10 mouse cellular contexts compared by ENCODE assay signal in genomic region chr11:61220156-61220881, GRCm38 (mm10). TPM values are rescaled to one million over a fixed set of nuclear protein-coding genes. Genes with fewer than 3 reads are reported as not detected.
A peak's percentile ranks its signal among the peaks of the same experiment; 100 is the strongest.
DNase-seq lines count a peak whose midpoint lies in the region; ATAC-seq and TF ChIP-seq lines count a peak whose summit lies in the region.
"Had no signal": no experiment of that assay in that cellular context is flagged by ENCODE, and none has a peak within 500 bp of the region (broad histone marks: within the 10 kb centered on the region; RNA-seq: fewer than 3 reads in every experiment).

No protein-coding gene starts in this region.

- H3K27ac ChIP-seq in kidney, adult 2 months (ENCODE audit: insufficient read depth, low read depth, low read length): no peak overlapping the region
- no peak overlapping the region for H3K27ac ChIP-seq in midbrain, embryonic 13.5 days

- H3K4me3 ChIP-seq in kidney, adult 2 months (ENCODE audit: insufficient read depth, low read depth, low read length): no peak overlapping the region
- no peak overlapping the region for H3K4me3 ChIP-seq in midbrain, embryonic 13.5 days (replicated peaks)

- 0 out of 2 replicates have a peak, but pooled peaks have one; percentile 13 for TF ChIP-seq CTCF in kidney, adult 2 months (conservative IDR thresholded peaks at IDR 0.05; ENCODE audit: insufficient read depth, insufficient read length, low read depth, low read length)

- no peak for ATAC-seq in midbrain, embryonic 13.5 days

- TF ChIP-seq POLR2A in kidney, adult 2 months (IDR thresholded peaks at IDR 0.05; ENCODE audit: low read depth, low read length): no peak

- DNase-seq in kidney, adult 2 months: no peak
- DNase-seq in kidney, adult 9 months: no peak
- peak; percentile 21 for DNase-seq in urinary bladder, postnatal 14 days (ENCODE audit: low spot score)
- DNase-seq in urinary bladder, adult 2 months (ENCODE audit: low spot score): no peak
- DNase-seq in cerebellum, adult 18-20 months: peak; percentile 47 to 65
- no peak for DNase-seq in thymus, postnatal 10 days (ENCODE audit: low spot score in 2 of 2)
- DNase-seq: adrenal gland, postnatal 10 days; kidney, postnatal 4 days had no signal

- 66% methylated on average over 9 of the region's 9 CpGs for WGBS in kidney, adult 2 months
- 73% methylated on average over 9 of the region's 9 CpGs for WGBS in midbrain, embryonic 13.5 days

- H3K9me3 ChIP-seq in midbrain, embryonic 13.5 days: no peaks in the 10 kb centered on the region

- H3K4me2 ChIP-seq in midbrain, embryonic 13.5 days (replicated peaks): no peak overlapping the region

- H3K36me3 ChIP-seq in kidney, adult 2 months (ENCODE audit: control insufficient read depth, insufficient read depth, low read length): no peaks in the 10 kb centered on the region
- no peaks in the 10 kb centered on the region for H3K36me3 ChIP-seq in midbrain, embryonic 13.5 days

- H3K9ac ChIP-seq in midbrain, embryonic 13.5 days (replicated peaks): no peak overlapping the region

- H3K4me1 ChIP-seq in kidney, adult 2 months (ENCODE audit: control insufficient read depth, insufficient read depth, low read length): no peaks in the 10 kb centered on the region
- H3K4me1 ChIP-seq in midbrain, embryonic 13.5 days (replicated peaks): no peaks in the 10 kb centered on the region

- no peaks in the 10 kb centered on the region for H3K27me3 ChIP-seq in kidney, adult 2 months (replicated peaks; ENCODE audit: control insufficient read depth, insufficient read depth, low read length)
- no peaks in the 10 kb centered on the region for H3K27me3 ChIP-seq in midbrain, embryonic 13.5 days

RNA-seq across cellular contexts. Expression of gene Aldh3a1, which starts 13.0 kb away (rescaled TPM):
- 1.1 and 1.3 TPM in 2 replicates for polyA plus RNA-seq in kidney, adult 2 months (2012; rRNA removed)
- polyA plus RNA-seq in urinary bladder, adult 2 months (2012; rRNA removed): 145 and 173 TPM in 2 replicates
- not detected in 2 replicates for polyA plus RNA-seq in midbrain, embryonic 13.5 days (2015; fragmentation: Nextera tagmentation; extraction: Ambion mirVana)
- polyA plus RNA-seq: neural tube, embryonic 11.5 days had no signal

RNA-seq across cellular contexts. Expression of gene Usp22, which starts 45.5 kb away (rescaled TPM):
- 29.2 and 31.1 TPM in 2 replicates for polyA plus RNA-seq in kidney, adult 2 months (2012; rRNA removed)
- 51.9 and 53.3 TPM in 2 replicates for polyA plus RNA-seq in urinary bladder, adult 2 months (2012; rRNA removed)
- polyA plus RNA-seq in midbrain, embryonic 13.5 days (2015; fragmentation: Nextera tagmentation; extraction: Ambion mirVana): 368 and 370 TPM in 2 replicates

RNA-seq across cellular contexts. Expression of gene Aldh3a2, which starts 46.9 kb away (rescaled TPM):
- 106 and 112 TPM in 2 replicates for polyA plus RNA-seq in kidney, adult 2 months (2012; rRNA removed)
- polyA plus RNA-seq in urinary bladder, adult 2 months (2012; rRNA removed): 71.3 and 77.7 TPM in 2 replicates
- 21.4 and 23.2 TPM in 2 replicates for polyA plus RNA-seq in midbrain, embryonic 13.5 days (2015; fragmentation: Nextera tagmentation; extraction: Ambion mirVana)

Comparison
In these comparisons a context has a peak if more than half of its experiments do, and no peak if none do; other contexts are left out.
1. DNase-seq: peak in urinary bladder, postnatal 14 days (single experiment) and cerebellum, adult 18-20 months (2 of 2); none in kidney, adult 2 months (single experiment), kidney, adult 9 months (single experiment), urinary bladder, adult 2 months (single experiment) and thymus, postnatal 10 days (0 of 2).
2. RNA of gene Aldh3a1, which starts 13.0 kb away (polyA plus RNA-seq): 145 to 173 TPM in urinary bladder, adult 2 months; 1.1 to 1.3 TPM in kidney, adult 2 months and not detected in midbrain, embryonic 13.5 days; every median in the first group is over 10 times any median in the second.